Mouse (Mus musculus): Measurements from ENCODE around the gene Zfp712.

DNA sequence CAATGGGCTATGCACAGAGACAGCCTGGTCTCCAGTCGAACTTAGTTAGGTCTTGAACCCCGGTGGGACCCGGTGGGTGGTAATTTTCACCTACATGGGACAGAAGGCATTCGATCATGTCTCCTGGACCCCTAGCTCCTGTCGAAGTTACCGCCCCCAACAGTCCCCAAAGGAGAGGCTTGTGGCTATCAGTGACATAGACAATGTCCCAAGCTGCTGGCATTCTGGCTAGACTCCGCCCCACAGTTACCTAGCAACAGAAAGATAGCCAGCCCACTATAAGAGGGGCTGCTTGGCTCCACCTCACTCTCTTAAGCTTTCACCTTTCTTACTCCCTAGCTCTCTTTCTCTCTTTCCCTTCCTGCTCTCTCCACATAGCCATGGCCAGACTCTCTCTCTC is 1.5 kb upstream of the Zfp712 start:
- TF ChIP-seq CTCF (conservative IDR thresholded peaks at IDR 0.05; ENCODE audit: low read length): no peak
- no peak for TF ChIP-seq NANOG (IDR thresholded peaks at IDR 0.05; ENCODE audit: borderline replicate concordance, low read length)
